ENCODE assay signal across 8 mouse cellular contexts in genomic region chr7:141924917-141925316, GRCm38 (mm10). TPM values are rescaled to one million over a fixed set of nuclear protein-coding genes. Genes with fewer than 3 reads are reported as not detected.
DNase-seq lines count a peak whose midpoint lies in the region; ATAC-seq and TF ChIP-seq lines count a peak whose summit lies in the region.

No protein-coding gene starts in this region.

- TF ChIP-seq POLR2A in brain, embryonic 14.5 days (IDR thresholded peaks at IDR 0.05; ENCODE audit: borderline replicate concordance, extremely low read depth, insufficient read depth, insufficient read length, poor library complexity, severe bottlenecking): no peak

- peak; percentile 97 for TF ChIP-seq CTCF in brain, embryonic 14.5 days (IDR thresholded peaks at IDR 0.05; ENCODE audit: borderline replicate concordance, extremely low read depth, insufficient read depth, insufficient read length)

- ATAC-seq in erythroid progenitor cell, adult 5-6 weeks (replicated peaks; ENCODE audit: low FRiP score, poor library complexity, severe bottlenecking): peak; percentile 66

- DNase-seq in 416B (ENCODE audit: low read depth): peak; percentile 51
- peak; percentile 62 to 68 for DNase-seq in CD8-positive naive resting alpha-beta T cell, adult 2 months (ENCODE audit: low read depth in 2 of 2, low spot score in 2 of 2)
- peak; percentile 82 for DNase-seq in brain, embryonic 14.5 days (ENCODE audit: low read depth)
- DNase-seq in kidney, postnatal 10 days: peak; percentile 82
- DNase-seq in lung, postnatal 10 days: peak; percentile 78
- peak; percentile 84 for DNase-seq in right cerebral cortex, postnatal 14 days
- DNase-seq in urinary bladder, postnatal 36 days (ENCODE audit: low spot score in 2 of 2): peak; percentile 26 to 55

RNA-seq across cellular contexts. Expression of gene Tollip, which starts 6.6 kb away (rescaled TPM):
- 86.3 and 87.4 TPM in 2 replicates for polyA plus RNA-seq in brain, embryonic 14.5 days (2012; rRNA removed)
- 45.0 and 61.6 TPM in 2 replicates for total RNA-seq in erythroid progenitor cell, adult 5-6 weeks (2015; ENCODE audit: low replicate concordance)
- total RNA-seq in erythroid progenitor cell, adult 5-6 weeks (2017; ENCODE audit: low replicate concordance): 42.1 and 45.2 TPM in 2 replicates

RNA-seq across cellular contexts. Expression of gene Brsk2, which starts 24.6 kb away (rescaled TPM):
- 179 and 184 TPM in 2 replicates for polyA plus RNA-seq in brain, embryonic 14.5 days (2012; rRNA removed)
- total RNA-seq in erythroid progenitor cell, adult 5-6 weeks (2015; ENCODE audit: low replicate concordance): not detected in 2 replicates
- 0.26 TPM in 1 of 2 replicates, not detected in the other for total RNA-seq in erythroid progenitor cell, adult 5-6 weeks (2017; ENCODE audit: low replicate concordance)

Comparison
In these comparisons a context has a peak if more than half of its experiments do, and no peak if none do; other contexts are left out.
1. Peak in every context shown above with its lines: DNase-seq and ATAC-seq.